8 mouse cellular contexts compared by ENCODE assay signal in genomic region chr9:106198962-106199458, GRCm38 (mm10). TPM values are rescaled to one million over a fixed set of nuclear protein-coding genes. Genes with fewer than 3 reads are reported as not detected.
DNase-seq lines count a peak whose midpoint lies in the region; ATAC-seq and TF ChIP-seq lines count a peak whose summit lies in the region.

No protein-coding gene starts in this region.

- H3K4me1 ChIP-seq in cerebellum, adult 2 months (ENCODE audit: control insufficient read depth, insufficient read depth, low read length) = peaks cover 31% of the 10 kb centered on the region
- 0 out of 2 replicates have a peak, but pooled peaks cover 3% of the 10 kb centered on the region for H3K4me1 ChIP-seq in forebrain, postnatal 0 days (ENCODE audit: insufficient read depth)
- peaks cover 42% of the 10 kb centered on the region for H3K4me1 ChIP-seq in hindbrain, embryonic 13.5 days (replicated peaks)
- H3K4me1 ChIP-seq in midbrain, embryonic 16.5 days (ENCODE audit: control insufficient read depth, insufficient read depth, low read length) = peaks cover 15% of the 10 kb centered on the region
- H3K4me1 ChIP-seq in stomach, postnatal 0 days (replicated peaks; ENCODE audit: control insufficient read depth, insufficient read depth) = 0 out of 2 replicates have a peak, but pooled peaks cover 2% of the 10 kb centered on the region

- no peaks in the 10 kb centered on the region for H3K9me3 ChIP-seq in forebrain, postnatal 0 days (ENCODE audit: low read length)
- H3K9me3 ChIP-seq in hindbrain, embryonic 13.5 days = no peaks in the 10 kb centered on the region
- no peaks in the 10 kb centered on the region for H3K9me3 ChIP-seq in midbrain, embryonic 16.5 days (replicated peaks; ENCODE audit: control insufficient read depth, low read length, poor library complexity, severe bottlenecking)
- H3K9me3 ChIP-seq in stomach, postnatal 0 days (ENCODE audit: control insufficient read depth, low read length) = no peaks in the 10 kb centered on the region

- no peaks in the 10 kb centered on the region; the same call in 1 of the 2 replicates for H3K36me3 ChIP-seq in forebrain, postnatal 0 days (ENCODE audit: insufficient read depth)
- H3K36me3 ChIP-seq in hindbrain, embryonic 13.5 days = no peaks in the 10 kb centered on the region
- H3K36me3 ChIP-seq in midbrain, embryonic 16.5 days (ENCODE audit: control insufficient read depth, insufficient read depth, low read length) = no peaks in the 10 kb centered on the region
- H3K36me3 ChIP-seq in stomach, postnatal 0 days (ENCODE audit: control insufficient read depth, insufficient read depth, low read length) = no peaks in the 10 kb centered on the region

- peak; percentile 16; the same call in 1 of the 2 replicates for ATAC-seq in forebrain, postnatal 0 days
- peak; percentile 28; the same call in 1 of the 2 replicates for ATAC-seq in hindbrain, embryonic 13.5 days (ENCODE audit: low FRiP score)
- no peak for ATAC-seq in midbrain, embryonic 16.5 days
- peak; percentile 55; the same call in 1 of the 2 replicates for ATAC-seq in stomach, postnatal 0 days (ENCODE audit: low FRiP score, low TSS enrichment)

- peak overlapping the region; percentile 74 for H3K4me2 ChIP-seq in forebrain, postnatal 0 days (ENCODE audit: low read depth)
- H3K4me2 ChIP-seq in hindbrain, embryonic 13.5 days = peak overlapping the region; percentile 70
- H3K4me2 ChIP-seq in midbrain, embryonic 16.5 days (ENCODE audit: low read length) = peak overlapping the region; percentile 77
- peak overlapping the region; percentile 64 for H3K4me2 ChIP-seq in stomach, postnatal 0 days (replicated peaks; ENCODE audit: low read depth)

- peak overlapping the region; percentile 87 for H3K4me3 ChIP-seq in cerebellum, adult 2 months (replicated peaks; ENCODE audit: insufficient read depth, low read depth, low read length)
- H3K4me3 ChIP-seq in forebrain, postnatal 0 days (ENCODE audit: low read depth, low read length) = peak overlapping the region; percentile 51
- H3K4me3 ChIP-seq in hindbrain, embryonic 13.5 days = peak overlapping the region; percentile 52
- peak overlapping the region; percentile 55 for H3K4me3 ChIP-seq in midbrain, embryonic 16.5 days (ENCODE audit: low read depth, low read length)
- H3K4me3 ChIP-seq in stomach, postnatal 0 days (ENCODE audit: low read depth, low read length) = peak overlapping the region; percentile 64

- peak overlapping the region; percentile 48 for H3K27ac ChIP-seq in cerebellum, adult 2 months (ENCODE audit: insufficient read depth, low read length)
- H3K27ac ChIP-seq in forebrain, postnatal 0 days (ENCODE audit: low read depth, low read length) = no peak overlapping the region
- 0 out of 2 replicates have a peak overlapping the region, but pooled peaks have one; percentile 4 for H3K27ac ChIP-seq in hindbrain, embryonic 13.5 days
- no peak overlapping the region for H3K27ac ChIP-seq in midbrain, embryonic 16.5 days (ENCODE audit: low read length)
- peak overlapping the region; percentile 69 for H3K27ac ChIP-seq in stomach, postnatal 0 days (replicated peaks)

- 2% methylated on average over 51 of the region's 51 CpGs for WGBS in cerebellum, adult 2 months
- WGBS in forebrain, postnatal 0 days = 2% methylated on average over 51 of the region's 51 CpGs
- WGBS in hindbrain, embryonic 13.5 days = under 1% methylated on average over 50 of the region's 51 CpGs
- WGBS in midbrain, embryonic 16.5 days = under 1% methylated on average over 44 of the region's 51 CpGs
- under 1% methylated on average over 29 of the region's 51 CpGs for WGBS in stomach, postnatal 0 days

- H3K9ac ChIP-seq in forebrain, postnatal 0 days = peak overlapping the region; percentile 60
- peak overlapping the region; percentile 78 for H3K9ac ChIP-seq in hindbrain, embryonic 13.5 days
- H3K9ac ChIP-seq in midbrain, embryonic 16.5 days (ENCODE audit: low read depth, low read length) = peak overlapping the region; percentile 72
- H3K9ac ChIP-seq in stomach, postnatal 0 days (ENCODE audit: low read length) = peak overlapping the region; percentile 72

- 0 out of 2 replicates have a peak, but pooled peaks have one; percentile 19 for TF ChIP-seq POLR2A in cerebellum, adult 2 months (IDR thresholded peaks at IDR 0.05; ENCODE audit: borderline replicate concordance, insufficient read depth, low read length)

- no peaks in the 10 kb centered on the region for H3K27me3 ChIP-seq in cerebellum, adult 2 months (ENCODE audit: control insufficient read depth, insufficient read depth, low read length)
- no peaks in the 10 kb centered on the region for H3K27me3 ChIP-seq in forebrain, postnatal 0 days (ENCODE audit: insufficient read depth, low read length)
- H3K27me3 ChIP-seq in hindbrain, embryonic 13.5 days = peaks cover 19% of the 10 kb centered on the region; the same call in 1 of the 2 replicates
- no peaks in the 10 kb centered on the region for H3K27me3 ChIP-seq in midbrain, embryonic 16.5 days (ENCODE audit: control insufficient read depth, insufficient read depth, low read depth, low read length)
- H3K27me3 ChIP-seq in stomach, postnatal 0 days (ENCODE audit: control insufficient read depth, insufficient read depth, low read length) = no peaks in the 10 kb centered on the region

- no peak for TF ChIP-seq EP300 in stomach, postnatal 0 days (optimal IDR thresholded peaks at IDR 0.05)

- DNase-seq in cerebellum, adult 18-20 months = peak; percentile 54 to 69
- DNase-seq in cerebellum, adult 11 months = no peak
- DNase-seq in cerebellum, adult 2 months = peak; percentile 48 to 60
- DNase-seq in forebrain, postnatal 0 days = peak; percentile 37
- DNase-seq in liver = peak; percentile 88
- DNase-seq in stomach, postnatal 0 days (ENCODE audit: low spot score) = peak; percentile 80

- no peak for TF ChIP-seq CTCF in cerebellum, adult 2 months (IDR thresholded peaks at IDR 0.05; ENCODE audit: borderline replicate concordance, insufficient read depth, low read depth, low read length)
- TF ChIP-seq CTCF in forebrain, postnatal 0 days (IDR thresholded peaks at IDR 0.05; ENCODE audit: low read depth) = no peak
- TF ChIP-seq CTCF in stomach, postnatal 0 days (IDR thresholded peaks at IDR 0.05; ENCODE audit: low read depth) = no peak

RNA-seq across cellular contexts. Expression of gene Ppm1m, which starts 0.5 kb away (rescaled TPM):
- 36.0 and 38.9 TPM in 2 replicates for polyA plus RNA-seq in cerebellum, adult 2 months (2012; rRNA removed)
- total RNA-seq in forebrain, postnatal 0 days (2014; rRNA removed) = 16.5 and 20.6 TPM in 2 replicates
- polyA plus RNA-seq in forebrain, postnatal 0 days (2015; fragmentation: Nextera tagmentation; extraction: Ambion mirVana) = 13.7 and 17.7 TPM in 2 replicates
- polyA plus RNA-seq in hindbrain, embryonic 13.5 days (2015; fragmentation: Nextera tagmentation; extraction: Ambion mirVana) = 16.6 and 19.0 TPM in 2 replicates
- 16.6 and 16.7 TPM in 2 replicates for polyA plus RNA-seq in midbrain, embryonic 16.5 days (2015; fragmentation: Nextera tagmentation; extraction: Ambion mirVana)
- polyA plus RNA-seq in stomach, postnatal 0 days (2015; fragmentation: Nextera tagmentation; extraction: Ambion mirVana) = 15.2 and 16.5 TPM in 2 replicates

RNA-seq across cellular contexts. Expression of gene Twf2, which starts 3.9 kb away (rescaled TPM):
- 54.7 and 59.1 TPM in 2 replicates for polyA plus RNA-seq in cerebellum, adult 2 months (2012; rRNA removed)
- total RNA-seq in forebrain, postnatal 0 days (2014; rRNA removed) = 63.1 and 74.6 TPM in 2 replicates
- 50.9 and 55.6 TPM in 2 replicates for polyA plus RNA-seq in forebrain, postnatal 0 days (2015; fragmentation: Nextera tagmentation; extraction: Ambion mirVana)
- 53.5 and 53.9 TPM in 2 replicates for polyA plus RNA-seq in hindbrain, embryonic 13.5 days (2015; fragmentation: Nextera tagmentation; extraction: Ambion mirVana)
- 49.5 and 52.1 TPM in 2 replicates for polyA plus RNA-seq in midbrain, embryonic 16.5 days (2015; fragmentation: Nextera tagmentation; extraction: Ambion mirVana)
- 27.1 and 27.7 TPM in 2 replicates for polyA plus RNA-seq in stomach, postnatal 0 days (2015; fragmentation: Nextera tagmentation; extraction: Ambion mirVana)

RNA-seq across cellular contexts. Expression of gene Tlr9, which starts 23.4 kb away (rescaled TPM):
- polyA plus RNA-seq in cerebellum, adult 2 months (2012; rRNA removed) = 0.31 and 0.57 TPM in 2 replicates
- total RNA-seq in forebrain, postnatal 0 days (2014; rRNA removed) = 0.08 and 0.14 TPM in 2 replicates
- 0.04 TPM in 1 of 2 replicates, not detected in the other for polyA plus RNA-seq in forebrain, postnatal 0 days (2015; fragmentation: Nextera tagmentation; extraction: Ambion mirVana)
- 0.04 and 0.05 TPM in 2 replicates for polyA plus RNA-seq in hindbrain, embryonic 13.5 days (2015; fragmentation: Nextera tagmentation; extraction: Ambion mirVana)
- polyA plus RNA-seq in midbrain, embryonic 16.5 days (2015; fragmentation: Nextera tagmentation; extraction: Ambion mirVana) = not detected in 2 replicates
- polyA plus RNA-seq in stomach, postnatal 0 days (2015; fragmentation: Nextera tagmentation; extraction: Ambion mirVana) = 0.05 and 0.07 TPM in 2 replicates

RNA-seq across cellular contexts. Expression of gene Wdr82, which starts 28.3 kb away (rescaled TPM):
- polyA plus RNA-seq in cerebellum, adult 2 months (2012; rRNA removed) = 137 and 140 TPM in 2 replicates
- 216 and 261 TPM in 2 replicates for total RNA-seq in forebrain, postnatal 0 days (2014; rRNA removed)
- polyA plus RNA-seq in forebrain, postnatal 0 days (2015; fragmentation: Nextera tagmentation; extraction: Ambion mirVana) = 31.5 and 32.5 TPM in 2 replicates
- 32.6 and 33.7 TPM in 2 replicates for polyA plus RNA-seq in hindbrain, embryonic 13.5 days (2015; fragmentation: Nextera tagmentation; extraction: Ambion mirVana)
- 35.5 and 35.9 TPM in 2 replicates for polyA plus RNA-seq in midbrain, embryonic 16.5 days (2015; fragmentation: Nextera tagmentation; extraction: Ambion mirVana)
- polyA plus RNA-seq in stomach, postnatal 0 days (2015; fragmentation: Nextera tagmentation; extraction: Ambion mirVana) = 9.1 and 10.3 TPM in 2 replicates

RNA-seq across cellular contexts. Expression of gene Glyctk, which starts 41.1 kb away (rescaled TPM):
- 1.7 and 2.2 TPM in 2 replicates for polyA plus RNA-seq in cerebellum, adult 2 months (2012; rRNA removed)
- 2.0 and 3.0 TPM in 2 replicates for total RNA-seq in forebrain, postnatal 0 days (2014; rRNA removed)
- polyA plus RNA-seq in forebrain, postnatal 0 days (2015; fragmentation: Nextera tagmentation; extraction: Ambion mirVana) = 1.1 TPM in 2 replicates
- polyA plus RNA-seq in hindbrain, embryonic 13.5 days (2015; fragmentation: Nextera tagmentation; extraction: Ambion mirVana) = 5.4 and 5.7 TPM in 2 replicates
- polyA plus RNA-seq in midbrain, embryonic 16.5 days (2015; fragmentation: Nextera tagmentation; extraction: Ambion mirVana) = 3.5 and 3.9 TPM in 2 replicates
- 0.70 and 0.75 TPM in 2 replicates for polyA plus RNA-seq in stomach, postnatal 0 days (2015; fragmentation: Nextera tagmentation; extraction: Ambion mirVana)

Comparison
In these comparisons a context has a peak if more than half of its experiments do, and no peak if none do; other contexts are left out.
1. H3K27ac ChIP-seq: peak in cerebellum, adult 2 months (single experiment), hindbrain, embryonic 13.5 days (single experiment) and stomach, postnatal 0 days (single experiment); none in forebrain, postnatal 0 days (single experiment) and midbrain, embryonic 16.5 days (single experiment).
2. Peak in every context shown above with its lines, with median percentiles within 50 percentile points of each other: H3K4me3 ChIP-seq, H3K4me2 ChIP-seq and H3K9ac ChIP-seq.